Mouse (Mus musculus) kidney, postnatal 14 days (tissue): Measurements from ENCODE around the gene Dhrs7c.

Experiments used
- DNase-seq: peaks from one replicate; pipeline ENCODE4 v3.0.0; 2022; ENCODE audit warnings: mixed read lengths

Dhrs7c gene

DNA sequence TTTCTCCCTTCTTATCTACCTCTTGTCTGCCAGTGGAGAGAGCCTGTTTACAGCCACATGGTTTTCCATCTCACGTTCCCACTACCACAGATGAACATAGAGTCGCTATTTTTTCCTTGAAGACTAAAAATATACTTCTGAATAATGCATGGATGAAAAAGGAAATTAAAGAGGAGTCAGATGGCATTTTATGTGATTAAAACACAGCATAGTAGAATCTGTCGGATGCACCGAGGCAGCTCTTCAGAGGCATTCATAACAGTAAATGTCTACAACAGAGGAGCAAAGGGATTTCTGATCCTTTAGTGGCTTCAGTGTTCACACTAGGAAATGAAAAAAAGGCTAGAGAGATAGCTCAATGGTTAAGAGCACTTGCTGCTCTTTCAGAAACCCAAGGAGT, 47.2 kb downstream of the Dhrs7c start:
- DNase-seq: no peak

DNA sequence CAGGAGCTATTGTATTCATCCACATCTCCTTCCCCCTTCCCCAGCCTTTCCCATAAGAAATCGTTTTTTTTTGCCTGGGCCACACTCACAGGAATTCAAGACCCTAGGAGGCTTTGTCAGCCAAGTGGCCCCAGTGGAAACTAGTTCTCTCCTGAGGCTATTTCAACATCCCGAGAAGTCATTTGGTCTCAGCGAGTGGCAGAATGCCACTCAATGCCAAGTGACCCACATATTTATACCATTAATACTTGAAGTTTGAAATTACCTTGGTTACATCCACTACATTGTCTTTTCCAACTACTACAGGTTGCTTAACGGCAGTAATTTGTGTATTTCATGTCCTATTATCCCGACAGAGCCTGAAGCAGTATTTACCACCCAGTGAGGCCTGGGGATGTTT, 53.8 kb downstream of the Dhrs7c start:
- no peak for DNase-seq

DNA sequence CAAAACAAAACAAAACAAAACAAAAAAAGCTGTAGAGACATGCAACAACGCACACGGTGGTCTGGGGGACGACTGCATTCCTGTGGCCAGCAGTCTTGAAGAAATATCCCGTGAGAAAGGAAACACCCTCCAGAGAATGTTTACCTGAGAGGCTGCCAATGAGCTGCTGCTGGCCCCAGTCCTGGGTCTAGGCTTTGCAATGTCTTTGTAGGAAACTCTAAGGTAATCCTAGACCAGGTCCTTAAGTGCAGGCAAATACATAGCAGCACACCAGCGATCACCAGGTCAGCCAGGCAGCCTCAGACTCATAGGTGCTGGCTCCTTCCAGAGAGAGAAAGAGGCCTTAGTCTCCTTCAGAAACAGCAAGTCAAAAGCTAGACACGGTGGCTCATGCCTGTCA, 56.0 kb downstream of the Dhrs7c start:
- DNase-seq: no peak

DNA sequence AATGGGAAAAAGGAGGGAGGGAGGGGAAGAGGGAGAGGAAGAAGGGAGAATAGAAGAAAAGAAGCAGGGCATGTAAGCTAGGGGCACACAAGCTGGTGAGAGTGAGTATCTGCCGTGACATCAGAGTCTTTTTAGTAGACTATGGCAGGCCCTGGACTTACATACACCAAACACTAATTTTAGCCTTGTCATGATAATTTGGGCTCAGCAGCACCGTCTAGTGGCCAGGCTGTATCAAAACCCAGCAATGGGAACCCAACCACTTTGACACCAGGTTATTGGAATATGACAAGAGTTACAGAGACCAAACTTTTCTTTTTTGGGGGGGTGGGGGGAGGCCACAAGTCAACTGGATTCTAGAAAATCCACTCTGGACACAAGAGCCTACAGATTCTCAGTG, 57.0 kb downstream of the Dhrs7c start:
- peak; percentile 18 for DNase-seq

DNA sequence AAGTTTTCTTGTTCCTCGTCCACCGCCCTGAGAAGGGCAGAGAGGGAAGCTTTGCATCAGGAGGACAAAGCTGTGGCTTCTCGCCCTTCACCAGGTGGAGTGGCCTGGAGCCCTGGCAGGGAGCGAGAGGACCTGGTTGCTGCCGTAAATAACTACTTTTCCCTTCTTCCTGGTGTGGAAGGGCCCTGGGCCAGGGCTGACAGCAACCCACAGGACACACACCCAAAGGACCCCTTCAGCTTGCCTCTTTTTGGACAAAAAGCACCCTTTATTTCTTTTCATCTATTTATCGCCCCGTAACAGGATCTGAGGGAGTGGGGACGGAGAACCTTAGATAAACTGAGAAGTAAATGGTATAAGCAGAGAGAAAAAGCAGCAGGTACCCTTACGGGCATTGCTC, 60.5 kb downstream of the Dhrs7c start:
- DNase-seq: no peak

DNA sequence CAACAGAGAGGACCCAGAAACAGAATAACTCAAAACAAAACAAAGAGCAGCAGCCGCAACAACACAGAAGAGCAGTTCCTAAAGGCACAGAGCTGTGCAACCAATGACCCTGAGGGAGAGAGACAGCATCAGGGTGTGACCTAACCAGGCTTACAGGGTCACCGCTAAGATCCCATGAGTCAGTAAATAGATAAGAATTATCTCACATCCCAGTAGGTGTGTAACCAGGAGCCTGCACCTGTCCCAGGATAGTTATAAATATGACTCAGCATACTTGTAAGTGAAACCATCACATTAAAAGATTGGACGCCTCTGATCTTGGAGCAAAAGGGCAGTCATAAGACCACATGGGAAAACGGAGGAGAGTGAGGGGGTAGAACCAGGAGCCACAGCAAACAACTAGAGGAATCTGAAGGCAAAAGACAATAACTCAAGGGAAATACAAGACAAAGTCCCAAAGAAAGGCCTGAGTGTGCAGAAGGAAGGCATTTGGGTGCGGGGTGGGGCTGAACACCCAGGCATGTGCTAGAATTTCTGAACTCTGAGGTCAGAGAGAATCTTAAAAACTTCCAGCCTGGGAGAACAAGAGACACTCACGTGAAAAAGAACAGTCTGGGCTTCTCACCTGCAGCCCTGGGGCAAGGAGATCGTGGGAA, 62.9 kb downstream of the Dhrs7c start:
- DNase-seq: no peak

DNA sequence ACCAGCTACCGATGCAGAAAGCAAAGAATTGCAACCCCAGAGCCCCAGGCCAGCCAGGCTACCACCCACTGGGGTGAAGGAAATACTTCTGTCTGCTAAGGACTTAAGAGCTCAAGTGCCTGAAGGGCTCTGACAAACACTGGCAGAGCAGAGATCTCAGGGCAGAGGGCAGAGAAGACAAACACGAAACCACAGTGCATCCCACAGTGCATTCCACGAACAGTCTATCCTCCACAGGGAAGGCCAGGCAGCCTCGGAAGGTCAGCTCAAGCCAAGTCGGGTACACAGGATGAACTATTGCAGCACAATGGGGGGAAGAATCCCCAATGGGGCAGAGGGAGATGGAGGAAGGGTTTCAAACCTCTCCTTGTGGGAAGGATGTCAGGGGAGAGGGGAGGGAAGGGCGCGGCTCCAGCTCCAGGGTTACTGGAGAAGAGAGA, 63.4 kb downstream of the Dhrs7c start:
- no peak for DNase-seq

DNA sequence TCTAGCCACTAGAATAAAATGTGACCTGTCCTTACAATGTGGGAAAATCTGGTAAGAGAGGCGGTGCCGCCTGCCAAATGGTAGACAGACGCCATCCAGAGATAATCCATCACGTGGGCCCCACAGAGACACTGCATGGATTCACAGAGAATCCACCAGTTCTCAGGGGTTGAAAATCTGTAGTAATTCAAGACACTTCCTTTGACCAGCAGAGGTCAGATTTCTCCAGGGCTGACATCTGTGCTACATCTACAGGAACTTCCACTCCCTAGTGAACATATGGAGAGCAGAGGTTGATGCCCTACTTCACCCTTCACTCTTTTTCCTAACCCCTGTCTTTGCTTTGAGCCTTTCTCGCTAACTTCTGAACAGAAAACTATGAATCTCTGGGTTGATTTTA, 67.1 kb downstream of the Dhrs7c start:
- no peak for DNase-seq
